Mouse (Mus musculus): Measurements from ENCODE around the gene Aldh1a1. TPM values are rescaled to one million over a fixed set of nuclear protein-coding genes. Genes with fewer than 3 reads are reported as not detected.

The Aldh1a1 gene
- polyA plus RNA-seq, 1 experiment, result not detected

DNA sequence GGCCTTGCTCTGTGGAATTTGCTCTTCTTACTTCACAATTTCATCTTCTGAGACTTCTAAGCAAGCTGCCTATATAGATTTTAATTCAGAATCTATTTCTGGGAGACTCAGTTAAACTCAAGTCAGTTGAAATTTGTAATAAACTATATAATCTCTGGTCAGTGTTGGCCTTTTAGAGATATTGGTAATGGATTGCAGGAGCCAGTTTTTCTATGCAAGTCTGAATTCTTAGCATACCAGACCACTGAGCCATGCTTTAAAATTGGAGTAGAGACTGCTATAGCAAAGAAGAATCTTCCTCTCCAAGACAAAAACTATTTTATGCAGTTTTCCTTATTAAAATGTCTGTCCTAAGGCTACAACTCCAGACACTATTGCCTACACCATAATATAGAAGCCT, 4.0 kb downstream of the Aldh1a1 start:
- TF ChIP-seq EP300 (IDR thresholded peaks at IDR 0.05; ENCODE audit: insufficient read depth, low read depth, low read length) (no peak), CTCF (IDR thresholded peaks at IDR 0.05; ENCODE audit: low read depth, low read length) (no peak), POLR2A (IDR thresholded peaks at IDR 0.05; ENCODE audit: insufficient read depth, low read length) (no peak)
- no peaks in the 10 kb centered on the region for H3K36me3 ChIP-seq (ENCODE audit: control insufficient read depth, insufficient read depth, low read length, poor library complexity, severe bottlenecking)
- no peak overlapping the region for H3K9ac ChIP-seq (ENCODE audit: low read depth, poor library complexity, severe bottlenecking)
- no peaks in the 10 kb centered on the region for H3K9me3 ChIP-seq (replicated peaks; ENCODE audit: control insufficient read depth, insufficient read depth, low read length, poor library complexity, severe bottlenecking)
- no peaks in the 10 kb centered on the region for H3K4me1 ChIP-seq (ENCODE audit: control insufficient read depth, insufficient read depth, low read length)
- no peak overlapping the region for H3K4me3 ChIP-seq (ENCODE audit: low read depth, low read length)
- no peak overlapping the region for H3K27ac ChIP-seq (ENCODE audit: insufficient read depth, low read length)
- no peaks in the 10 kb centered on the region for H3K27me3 ChIP-seq (ENCODE audit: control insufficient read depth, insufficient read depth, low read length, poor library complexity, severe bottlenecking)

DNA sequence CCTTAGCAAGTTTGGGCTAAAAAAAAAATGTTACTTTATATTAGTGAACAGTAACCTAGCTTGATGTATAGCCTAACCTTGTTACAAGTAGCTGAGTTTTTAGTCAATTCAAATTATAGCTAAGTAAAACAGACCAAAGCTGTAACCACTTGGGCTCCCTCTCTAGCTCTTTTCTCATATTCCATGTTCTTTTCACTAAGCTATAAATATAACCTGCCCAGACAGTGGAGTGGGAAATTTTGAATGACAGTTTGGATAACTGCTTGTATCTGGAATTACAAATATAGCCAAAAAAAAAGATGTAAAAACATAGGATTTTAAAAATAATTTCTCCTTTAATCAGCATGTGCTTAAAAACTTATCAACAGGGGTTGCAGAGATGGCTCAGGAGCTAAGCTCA, 12.8 kb downstream of the Aldh1a1 start:
- Histone ChIP-seq H3K27ac (ENCODE audit: insufficient read depth, low read length) (no peak overlapping the region), H3K36me3 (ENCODE audit: control insufficient read depth, insufficient read depth, low read length, poor library complexity, severe bottlenecking) (no peaks in the 10 kb centered on the region), H3K9me3 (replicated peaks; ENCODE audit: control insufficient read depth, insufficient read depth, low read length, poor library complexity, severe bottlenecking) (no peaks in the 10 kb centered on the region), H3K9ac (ENCODE audit: low read depth, poor library complexity, severe bottlenecking) (no peak overlapping the region), H3K27me3 (ENCODE audit: control insufficient read depth, insufficient read depth, low read length, poor library complexity, severe bottlenecking) (no peaks in the 10 kb centered on the region; the same call in 1 of the 2 replicates), H3K4me3 (ENCODE audit: low read depth, low read length) (no peak overlapping the region), H3K4me1 (ENCODE audit: control insufficient read depth, insufficient read depth, low read length) (no peaks in the 10 kb centered on the region)
- TF ChIP-seq EP300 (IDR thresholded peaks at IDR 0.05; ENCODE audit: insufficient read depth, low read depth, low read length) (no peak), POLR2A (IDR thresholded peaks at IDR 0.05; ENCODE audit: insufficient read depth, low read length) (no peak), CTCF (IDR thresholded peaks at IDR 0.05; ENCODE audit: low read depth, low read length) (no peak)

DNA sequence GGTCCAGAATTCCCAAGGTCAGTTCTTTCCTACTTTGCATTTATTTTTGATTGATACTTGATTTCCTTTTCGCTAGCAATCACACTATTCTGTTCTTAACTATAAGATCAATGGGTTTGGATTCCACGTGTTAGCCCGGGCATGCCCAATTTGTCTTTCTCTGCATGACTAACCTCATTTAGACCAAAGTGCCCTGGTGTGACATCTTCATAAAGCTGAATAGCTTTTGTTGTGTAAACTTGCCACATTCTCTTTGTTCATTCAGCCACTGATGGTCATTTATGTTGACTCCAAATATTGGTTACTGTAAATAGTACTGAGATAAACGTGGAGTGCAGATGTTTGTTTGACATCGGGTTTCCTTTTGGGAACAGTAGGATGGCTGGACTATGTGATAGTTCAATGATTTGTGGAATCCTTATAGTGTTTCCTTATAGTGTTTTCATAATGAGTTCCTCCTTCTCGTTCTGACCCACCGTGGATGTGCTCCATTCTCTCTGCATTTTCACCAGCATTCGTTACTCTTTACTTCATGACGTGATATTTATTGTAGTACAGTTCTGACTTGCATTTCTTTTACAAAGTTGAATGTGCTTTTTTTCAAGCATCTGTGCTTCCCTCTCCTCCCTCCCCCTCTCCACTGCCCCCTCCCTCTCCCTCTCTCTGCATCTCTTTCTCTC, 14.6 kb downstream of the Aldh1a1 start:
- TF ChIP-seq EP300 (IDR thresholded peaks at IDR 0.05; ENCODE audit: insufficient read depth, low read depth, low read length) (no peak), POLR2A (IDR thresholded peaks at IDR 0.05; ENCODE audit: insufficient read depth, low read length) (no peak), CTCF (IDR thresholded peaks at IDR 0.05; ENCODE audit: low read depth, low read length) (no peak)
- no peak overlapping the region for H3K27ac ChIP-seq (ENCODE audit: insufficient read depth, low read length)
- no peak overlapping the region for H3K9ac ChIP-seq (ENCODE audit: low read depth, poor library complexity, severe bottlenecking)
- H3K36me3 ChIP-seq (ENCODE audit: control insufficient read depth, insufficient read depth, low read length, poor library complexity, severe bottlenecking), result no peaks in the 10 kb centered on the region
- no peaks in the 10 kb centered on the region for H3K4me1 ChIP-seq (ENCODE audit: control insufficient read depth, insufficient read depth, low read length)
- H3K9me3 ChIP-seq (replicated peaks; ENCODE audit: control insufficient read depth, insufficient read depth, low read length, poor library complexity, severe bottlenecking), result no peaks in the 10 kb centered on the region
- H3K27me3 ChIP-seq (ENCODE audit: control insufficient read depth, insufficient read depth, low read length, poor library complexity, severe bottlenecking), result no peaks in the 10 kb centered on the region; the same call in 1 of the 2 replicates
- no peak overlapping the region for H3K4me3 ChIP-seq (ENCODE audit: low read depth, low read length)

- no peak for TF ChIP-seq CTCF (IDR thresholded peaks at IDR 0.05; ENCODE audit: low read depth, low read length)
- TF ChIP-seq POLR2A (IDR thresholded peaks at IDR 0.05; ENCODE audit: insufficient read depth, low read length), result no peak
- TF ChIP-seq EP300 (IDR thresholded peaks at IDR 0.05; ENCODE audit: insufficient read depth, low read depth, low read length), result no peak
- Histone ChIP-seq H3K9me3 (replicated peaks; ENCODE audit: control insufficient read depth, insufficient read depth, low read length, poor library complexity, severe bottlenecking) (no peaks in the 10 kb centered on the region), H3K9ac (ENCODE audit: low read depth, poor library complexity, severe bottlenecking) (no peak overlapping the region), H3K27me3 (ENCODE audit: control insufficient read depth, insufficient read depth, low read length, poor library complexity, severe bottlenecking) (no peaks in the 10 kb centered on the region; the same call in 1 of the 2 replicates), H3K4me3 (ENCODE audit: low read depth, low read length) (no peak overlapping the region), H3K36me3 (ENCODE audit: control insufficient read depth, insufficient read depth, low read length, poor library complexity, severe bottlenecking) (no peaks in the 10 kb centered on the region), H3K27ac (ENCODE audit: insufficient read depth, low read length) (no peak overlapping the region), H3K4me1 (ENCODE audit: control insufficient read depth, insufficient read depth, low read length) (no peaks in the 10 kb centered on the region)
Observed at GRCm38 (mm10) chr19:20508609-20509008, 16.1 kb downstream of the Aldh1a1 start.

DNA sequence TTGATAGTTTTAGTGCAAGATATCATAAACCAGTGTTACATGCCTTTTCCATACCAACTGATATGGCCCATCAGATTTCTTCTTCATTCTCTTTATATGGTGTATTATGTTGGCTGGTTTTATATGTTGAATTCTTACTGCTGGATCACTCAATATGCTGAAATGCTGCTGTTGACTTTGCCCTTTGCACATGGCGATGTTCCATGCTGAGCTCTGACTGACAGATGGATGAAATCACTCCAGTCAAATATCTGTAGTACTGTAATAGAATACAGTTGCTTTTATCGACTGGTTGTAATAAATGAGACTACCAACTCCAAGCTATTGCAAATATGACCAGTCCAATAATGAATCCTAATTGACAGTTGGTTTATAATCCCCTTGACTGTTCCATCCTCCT, 19.5 kb downstream of the Aldh1a1 start:
- Histone ChIP-seq H3K9ac (ENCODE audit: low read depth, poor library complexity, severe bottlenecking) (no peak overlapping the region), H3K9me3 (replicated peaks; ENCODE audit: control insufficient read depth, insufficient read depth, low read length, poor library complexity, severe bottlenecking) (no peaks in the 10 kb centered on the region), H3K27me3 (ENCODE audit: control insufficient read depth, insufficient read depth, low read length, poor library complexity, severe bottlenecking) (no peaks in the 10 kb centered on the region; the same call in 1 of the 2 replicates), H3K4me1 (ENCODE audit: control insufficient read depth, insufficient read depth, low read length) (no peaks in the 10 kb centered on the region), H3K36me3 (ENCODE audit: control insufficient read depth, insufficient read depth, low read length, poor library complexity, severe bottlenecking) (no peaks in the 10 kb centered on the region), H3K27ac (ENCODE audit: insufficient read depth, low read length) (no peak overlapping the region), H3K4me3 (ENCODE audit: low read depth, low read length) (no peak overlapping the region)
- TF ChIP-seq EP300 (IDR thresholded peaks at IDR 0.05; ENCODE audit: insufficient read depth, low read depth, low read length), result no peak
- no peak for TF ChIP-seq POLR2A (IDR thresholded peaks at IDR 0.05; ENCODE audit: insufficient read depth, low read length)
- no peak for TF ChIP-seq CTCF (IDR thresholded peaks at IDR 0.05; ENCODE audit: low read depth, low read length)

DNA sequence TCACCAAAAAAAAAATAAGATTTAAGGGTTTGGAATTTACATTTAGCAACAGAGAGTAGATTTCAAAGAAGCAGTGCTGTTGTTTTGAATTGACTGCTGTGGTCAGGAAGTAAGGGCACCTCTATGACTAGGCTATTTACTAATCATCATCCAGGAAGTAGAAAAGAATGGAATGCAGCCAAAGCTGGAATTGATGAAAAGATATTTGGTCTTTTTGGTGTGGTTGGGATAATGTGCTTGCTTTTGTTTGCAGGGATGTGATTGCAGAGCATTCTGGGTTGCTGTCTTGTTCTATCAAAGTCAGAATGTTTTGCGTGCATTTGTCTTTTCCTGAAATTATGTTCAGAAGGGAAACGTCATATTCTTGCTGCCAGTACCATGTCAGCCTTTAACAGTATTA, 20.7 kb downstream of the Aldh1a1 start:
- Histone ChIP-seq H3K9me3 (replicated peaks; ENCODE audit: control insufficient read depth, insufficient read depth, low read length, poor library complexity, severe bottlenecking) (no peaks in the 10 kb centered on the region), H3K4me1 (ENCODE audit: control insufficient read depth, insufficient read depth, low read length) (no peaks in the 10 kb centered on the region), H3K27ac (ENCODE audit: insufficient read depth, low read length) (no peak overlapping the region), H3K36me3 (ENCODE audit: control insufficient read depth, insufficient read depth, low read length, poor library complexity, severe bottlenecking) (no peaks in the 10 kb centered on the region), H3K9ac (ENCODE audit: low read depth, poor library complexity, severe bottlenecking) (no peak overlapping the region), H3K4me3 (ENCODE audit: low read depth, low read length) (no peak overlapping the region), H3K27me3 (ENCODE audit: control insufficient read depth, insufficient read depth, low read length, poor library complexity, severe bottlenecking) (no peaks in the 10 kb centered on the region; the same call in 1 of the 2 replicates)
- TF ChIP-seq POLR2A (IDR thresholded peaks at IDR 0.05; ENCODE audit: insufficient read depth, low read length) (no peak), EP300 (IDR thresholded peaks at IDR 0.05; ENCODE audit: insufficient read depth, low read depth, low read length) (no peak), CTCF (IDR thresholded peaks at IDR 0.05; ENCODE audit: low read depth, low read length) (no peak)

All from ES-Bruce4 (cell line).